Mouse (Mus musculus) heart, postnatal 10 days (tissue): ENCODE measurements at regions not wholly inside any gene's neighbourhood (a gene's known extent, or its start where the extent isn't known, plus 50 kb on each side); places are given as distances from the start of the nearest gene placed in this dataset.
A peak's percentile ranks its signal among the peaks of the same experiment; 100 is the strongest.

Source experiments
- DNase-seq, 2 experiments: peaks; one replicate each; pipeline ENCODE4 v3.0.0; 2021
- intact Hi-C: fragments of 180-260 bp; cut with DNase I; formaldehyde crosslinking; loops from one replicate; pipeline ENCODE4 v1.15.1; 2025

- intact Hi-C loops, result no loop called here
- DNase-seq, result no peak
Measured at GRCm38 (mm10) chr2:75267949-75268348, 391.1 kb upstream of the Hnrnpa3 start.

- intact Hi-C loops, result no loop called here
- no peak for DNase-seq
Measured at GRCm38 (mm10) chr2:75269446-75269845, 389.6 kb upstream of the Hnrnpa3 start.

GRCm38 (mm10) chr2:75270115-75270514 is 388.9 kb upstream of the Hnrnpa3 start:
- intact Hi-C loops, result no loop called here
- no peak for DNase-seq

- no peak for DNase-seq
- intact Hi-C loops, result no loop called here
Measured at GRCm38 (mm10) chr2:75287900-75288299, 371.2 kb upstream of the Hnrnpa3 start.

GRCm38 (mm10) chr2:75291674-75292073 is 367.4 kb upstream of the Hnrnpa3 start:
- no peak for DNase-seq
- intact Hi-C loops, result no loop called here

- no peak for DNase-seq
- intact Hi-C loops, result no loop called here
Measured at GRCm38 (mm10) chr2:75306821-75307220, 352.2 kb upstream of the Hnrnpa3 start.

- DNase-seq, result peak in 1 of 2 experiments; percentile 18
- intact Hi-C loops, result loop anchor here (2.0 to 10.0 kb wide), 7 partner anchors 66 to 608 kb away; no protein-coding TSS in a partner anchor
Measured at GRCm38 (mm10) chr2:75311191-75311590, 347.9 kb upstream of the Hnrnpa3 start.

- peak; percentile 60 to 72 for DNase-seq
- intact Hi-C loops, result loop anchor here (2.0 to 10.0 kb wide), 5 partner anchors 175 to 595 kb away; no protein-coding TSS in a partner anchor
Measured at GRCm38 (mm10) chr2:75312246-75312645, 346.8 kb upstream of the Hnrnpa3 start.

GRCm38 (mm10) chr2:75315341-75315740 is 343.7 kb upstream of the Hnrnpa3 start:
- DNase-seq, result no peak

GRCm38 (mm10) chr2:75318190-75318589 is 340.9 kb upstream of the Hnrnpa3 start:
- intact Hi-C loops, result loop anchor here (10.0 kb wide), 1 partner anchor 353 kb away; no protein-coding TSS in a partner anchor
- no peak for DNase-seq

More at GRCm38 (mm10) chr2:75315341-75315740, 343.7 kb upstream of the Hnrnpa3 start:
- intact Hi-C loops, result loop anchor here (10.0 kb wide), 1 partner anchor 351 kb away; no protein-coding TSS in a partner anchor

- intact Hi-C loops, result no loop called here
Measured at GRCm38 (mm10) chr2:75324146-75324749, 334.8 kb upstream of the Hnrnpa3 start.

GRCm38 (mm10) chr2:75329598-75329997 is 329.5 kb upstream of the Hnrnpa3 start:
- intact Hi-C loops, result no loop called here
- no peak for DNase-seq

More at GRCm38 (mm10) chr2:75324146-75324749, 334.8 kb upstream of the Hnrnpa3 start:
- DNase-seq, result no peak

GRCm38 (mm10) chr2:75341310-75341709 is 317.8 kb upstream of the Hnrnpa3 start:
- DNase-seq, result no peak
- intact Hi-C loops, result no loop called here

GRCm38 (mm10) chr2:75341726-75342280 is 317.3 kb upstream of the Hnrnpa3 start:
- DNase-seq, result peak; percentile 27 to 30
- intact Hi-C loops, result no loop called here

- intact Hi-C loops, result no loop called here
- no peak for DNase-seq
Measured at GRCm38 (mm10) chr2:75350902-75351301, 308.2 kb upstream of the Hnrnpa3 start.

GRCm38 (mm10) chr2:75351965-75352364 is 307.1 kb upstream of the Hnrnpa3 start:
- DNase-seq, result no peak
- intact Hi-C loops, result no loop called here

- intact Hi-C loops, result no loop called here
- DNase-seq, result no peak
Measured at GRCm38 (mm10) chr2:75352564-75352963, 306.5 kb upstream of the Hnrnpa3 start.

- intact Hi-C loops, result no loop called here
- peak; percentile 58 to 64 for DNase-seq
Measured at GRCm38 (mm10) chr2:75356691-75357375, 302.2 kb upstream of the Hnrnpa3 start.

GRCm38 (mm10) chr2:75357516-75357915 is 301.5 kb upstream of the Hnrnpa3 start:
- intact Hi-C loops, result no loop called here
- DNase-seq, result no peak

- intact Hi-C loops, result no loop called here
- DNase-seq, result no peak
Measured at GRCm38 (mm10) chr2:75360936-75361335, 298.1 kb upstream of the Hnrnpa3 start.

- no peak for DNase-seq
- intact Hi-C loops, result no loop called here
Measured at GRCm38 (mm10) chr2:75376666-75377065, 282.4 kb upstream of the Hnrnpa3 start.
